9 mouse cellular contexts compared by ENCODE assay signal in genomic region chr7:36071774-36072173, GRCm38 (mm10).
DNase-seq lines count a peak whose midpoint lies in the region; ATAC-seq lines count a peak whose summit lies in the region.
"Had no signal": no experiment of that assay in that cellular context is flagged by ENCODE, and none has a peak within 500 bp of the region (broad histone marks: within the 10 kb centered on the region; RNA-seq: fewer than 3 reads in every experiment).

No protein-coding gene starts in this region.

- DNase-seq in adrenal gland, adult 2 months, result peak; percentile 18
- DNase-seq in adrenal gland, postnatal 4 days (ENCODE audit: low spot score in 2 of 2), result no peak
- DNase-seq in ovary, postnatal 36 days (ENCODE audit: low spot score), result peak; percentile 29
- DNase-seq in ovary, adult 18-20 months (ENCODE audit: low spot score), result no peak
- peak; percentile 38 for DNase-seq in forelimb bud, embryonic 11.5 days (ENCODE audit: low read depth, low spot score)
- DNase-seq in limb, embryonic 10.5 days (ENCODE audit: low spot score), result peak; percentile 62
- DNase-seq in frontal cortex, postnatal 14 days (ENCODE audit: low spot score in 2 of 2), result no peak

- H3K4me3 ChIP-seq in limb, embryonic 10.5 days, result peak overlapping the region; percentile 32
- H3K4me3 ChIP-seq in midbrain, embryonic 16.5 days (ENCODE audit: low read depth, low read length), result no peak overlapping the region
- H3K4me3 ChIP-seq: erythroblast, embryonic 14.5 days had no signal

- 14% methylated on average over 13 of the region's 13 CpGs for WGBS in limb, embryonic 10.5 days
- WGBS in midbrain, embryonic 16.5 days, result 7% methylated on average over 13 of the region's 13 CpGs

- peaks cover 42% of the 10 kb centered on the region for H3K4me1 ChIP-seq in limb, embryonic 10.5 days
- peaks cover 15% of the 10 kb centered on the region; the same call in 1 of the 2 replicates for H3K4me1 ChIP-seq in midbrain, embryonic 16.5 days (ENCODE audit: control insufficient read depth, insufficient read depth, low read length)

- no peaks in the 10 kb centered on the region for H3K9me3 ChIP-seq in limb, embryonic 10.5 days (replicated peaks)
- H3K9me3 ChIP-seq in midbrain, embryonic 16.5 days (replicated peaks; ENCODE audit: control insufficient read depth, low read length, poor library complexity, severe bottlenecking), result no peaks in the 10 kb centered on the region

- no peak overlapping the region for H3K9ac ChIP-seq in midbrain, embryonic 16.5 days (ENCODE audit: low read depth, low read length)

- peaks cover 32% of the 10 kb centered on the region; the same call in 1 of the 2 replicates for H3K27me3 ChIP-seq in limb, embryonic 10.5 days (ENCODE audit: low read depth, poor library complexity, severe bottlenecking)
- H3K27me3 ChIP-seq in midbrain, embryonic 16.5 days (ENCODE audit: control insufficient read depth, insufficient read depth, low read depth, low read length), result no peaks in the 10 kb centered on the region; the same call in 1 of the 2 replicates

- no peak for ATAC-seq in midbrain, embryonic 16.5 days

- H3K4me2 ChIP-seq in midbrain, embryonic 16.5 days (ENCODE audit: low read length), result peak overlapping the region; percentile 43

- peak overlapping the region; percentile 61; the same call in 1 of the 2 replicates for H3K27ac ChIP-seq in limb, embryonic 10.5 days
- H3K27ac ChIP-seq in midbrain, embryonic 16.5 days (ENCODE audit: low read length), result no peak overlapping the region

- H3K36me3 ChIP-seq in limb, embryonic 10.5 days, result no peaks in the 10 kb centered on the region
- H3K36me3 ChIP-seq in midbrain, embryonic 16.5 days (ENCODE audit: control insufficient read depth, insufficient read depth, low read length), result no peaks in the 10 kb centered on the region

Comparison
In these comparisons a context has a peak if more than half of its experiments do, and no peak if none do; other contexts are left out.
1. DNase-seq: peak in adrenal gland, adult 2 months (single experiment), ovary, postnatal 36 days (single experiment), forelimb bud, embryonic 11.5 days (single experiment) and limb, embryonic 10.5 days (single experiment); none in adrenal gland, postnatal 4 days (0 of 2), ovary, adult 18-20 months (single experiment) and frontal cortex, postnatal 14 days (0 of 2).